Mouse (Mus musculus): ENCODE data around the gene Supv3l1. TPM values are rescaled to one million over a fixed set of nuclear protein-coding genes. Genes with fewer than 3 reads are reported as not detected.

Supv3l1 gene
- polyA plus RNA-seq (2017; shearing (Covaris generic)), result 19.5 TPM

GRCm38 (mm10) chr10:62449364-62450279 lies at the start of gene Supv3l1, which contains the start of gene 4930507D05Rik:
TSS of gene Supv3l1 (minus strand) at chr10:62449738.
TSS of gene 4930507D05Rik (plus strand) at chr10:62449489.

GRCm38 (mm10) chr10:62486618-62487415 lies 37.3 kb upstream of the Supv3l1 start, which contains the start of gene Vps26a:
TSS of gene Vps26a (minus strand) at chr10:62486805.

DNA sequence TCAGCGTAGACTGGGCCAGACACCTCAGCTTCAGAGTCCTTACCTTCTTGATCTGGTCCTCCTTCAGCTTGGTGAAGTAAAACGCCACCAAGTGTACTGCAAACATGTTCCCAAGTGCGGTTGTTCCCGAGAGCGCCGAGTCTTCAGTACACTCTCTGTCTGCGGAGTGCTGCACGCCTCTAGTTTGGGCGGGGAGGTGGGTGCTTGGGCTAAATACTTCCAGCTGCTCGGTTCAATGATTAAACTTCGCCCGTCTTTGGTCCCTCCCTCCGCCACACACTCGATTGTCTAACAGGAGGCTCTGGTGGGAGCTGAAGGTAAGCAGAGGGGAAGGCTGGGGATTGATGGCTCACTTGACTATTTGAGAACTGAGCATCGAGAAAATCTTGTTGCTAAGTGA lies 27.3 kb downstream of the Supv3l1 start, which contains the start of gene Hkdc1:
TSS of gene Hkdc1 (minus strand) at position 237 of the 400 bp plus-strand sequence.

DNA sequence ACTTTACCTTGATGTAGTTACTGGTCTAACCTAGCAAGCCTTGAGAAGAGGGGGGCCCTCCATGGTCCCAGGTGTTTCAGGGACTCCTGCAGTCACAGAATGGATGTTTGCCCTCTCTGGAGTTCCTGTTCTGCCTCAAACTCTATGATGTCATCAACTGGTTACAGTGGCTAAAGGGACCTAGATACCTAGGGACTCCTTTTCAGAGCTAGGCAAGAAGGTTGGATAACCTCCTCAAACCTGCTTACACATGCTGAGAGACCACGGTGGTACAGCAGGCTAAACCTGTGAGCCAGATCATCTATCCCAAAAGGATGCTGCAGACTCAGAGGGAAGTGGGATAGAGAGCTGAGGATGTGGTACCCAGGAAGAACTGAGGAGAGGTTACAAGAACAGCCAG lies 69.7 kb downstream of the Supv3l1 start, which contains the start of gene Hk1:
TSS of gene Hk1 (minus strand) at position 101 of the 400 bp plus-strand sequence.

Other genes with a start within 250 kb of the Supv3l1 start
- 0.21 TPM for gene Tspan15, start 218.5 kb downstream of the Supv3l1 start, polyA plus RNA-seq (2017; shearing (Covaris generic))
- not detected for gene Tacr2, start 197.3 kb downstream of the Supv3l1 start, polyA plus RNA-seq (2017; shearing (Covaris generic))
- gene Hk1, start 69.8 kb downstream of the Supv3l1 start, polyA plus RNA-seq (2017; shearing (Covaris generic)), result 173 TPM
- not detected for gene Hkdc1, start 27.2 kb downstream of the Supv3l1 start, polyA plus RNA-seq (2017; shearing (Covaris generic))
- gene 4930507D05Rik, start 249 bp downstream of the Supv3l1 start, polyA plus RNA-seq (2017; shearing (Covaris generic)), result not detected
- 81.4 TPM for gene Vps26a, start 37.1 kb upstream of the Supv3l1 start, polyA plus RNA-seq (2017; shearing (Covaris generic))
- 1,417 TPM for gene Srgn, start 77.7 kb upstream of the Supv3l1 start, polyA plus RNA-seq (2017; shearing (Covaris generic))
- gene Kif1bp, start 128.7 kb upstream of the Supv3l1 start, polyA plus RNA-seq (2017; shearing (Covaris generic)), result 6.0 TPM
- 55.3 TPM for gene Ddx21, start 152.5 kb upstream of the Supv3l1 start, polyA plus RNA-seq (2017; shearing (Covaris generic))
- 142 TPM for gene Ddx50, start 201.5 kb upstream of the Supv3l1 start, polyA plus RNA-seq (2017; shearing (Covaris generic))